Mouse (Mus musculus) hindbrain, embryonic 12.5 days (tissue): Measurements from ENCODE around the gene Zkscan16. TPM values are rescaled to one million over a fixed set of nuclear protein-coding genes. Genes with fewer than 3 reads are reported as not detected.

Source experiments
- ATAC-seq: fragments of 200-750 bp; cut with Nextera tagmentation; 2 replicates; pipeline ENCODE4 v1.8.0; 2017; ENCODE audit warnings: moderate TSS enrichment; ENCODE audit not compliant: low FRiP score
- H3K27ac ChIP-seq: fragments of 300-500 bp; sonication (generic); 2 replicates; pipeline ENCODE4 v1.5.1; 2016; ENCODE audit warnings: mild to moderate bottlenecking
- H3K27me3 ChIP-seq: fragments of 300-500 bp; sonication (generic); 2 replicates; pipeline ENCODE4 v1.6.1; 2016; ENCODE audit warnings: mild to moderate bottlenecking
- H3K36me3 ChIP-seq: fragments of 300-500 bp; sonication (generic); 2 replicates; pipeline ENCODE4 v1.6.1; 2016; ENCODE audit warnings: mild to moderate bottlenecking
- H3K4me1 ChIP-seq: fragments of 300-500 bp; sonication (generic); 2 replicates; pipeline ENCODE4 v1.6.1; 2016
- H3K4me2 ChIP-seq: fragments of 300-500 bp; sonication (generic); replicated peaks from 2 replicates; pipeline ENCODE4 v1.6.1; 2016; ENCODE audit warnings: mild to moderate bottlenecking
- H3K4me3 ChIP-seq: fragments of 300-500 bp; sonication (generic); 2 replicates; pipeline ENCODE4 v1.5.1; 2016; ENCODE audit warnings: mild to moderate bottlenecking
- H3K9ac ChIP-seq: fragments of 300-500 bp; sonication (generic); 2 replicates; pipeline ENCODE4 v1.6.1; 2016; ENCODE audit warnings: mild to moderate bottlenecking, moderate library complexity
- H3K9me3 ChIP-seq: fragments of 300-500 bp; sonication (generic); replicated peaks from 2 replicates; pipeline ENCODE4 v1.6.1; 2016; ENCODE audit warnings: mild to moderate bottlenecking
- WGBS: fragments of 180-500 bp; shearing (Covaris S2); methylation state at CpG from one replicate; pipeline ENCODE4 v1.1.7; 2016; 5-methylcytosine and 5-hydroxymethylcytosine counted together
- polyA plus RNA-seq: library from polyadenylated mRNA; unstranded; fragments of >200 nt; fragmentation: Nextera tagmentation; extraction: Ambion mirVana; gene quantifications from 2 replicates; pipeline ENCODE4 v1.2.1, GENCODE M21; 2016

Zkscan16 gene
- polyA plus RNA-seq, 1 experiment from 2014 or later = 1.1 TPM

DNA sequence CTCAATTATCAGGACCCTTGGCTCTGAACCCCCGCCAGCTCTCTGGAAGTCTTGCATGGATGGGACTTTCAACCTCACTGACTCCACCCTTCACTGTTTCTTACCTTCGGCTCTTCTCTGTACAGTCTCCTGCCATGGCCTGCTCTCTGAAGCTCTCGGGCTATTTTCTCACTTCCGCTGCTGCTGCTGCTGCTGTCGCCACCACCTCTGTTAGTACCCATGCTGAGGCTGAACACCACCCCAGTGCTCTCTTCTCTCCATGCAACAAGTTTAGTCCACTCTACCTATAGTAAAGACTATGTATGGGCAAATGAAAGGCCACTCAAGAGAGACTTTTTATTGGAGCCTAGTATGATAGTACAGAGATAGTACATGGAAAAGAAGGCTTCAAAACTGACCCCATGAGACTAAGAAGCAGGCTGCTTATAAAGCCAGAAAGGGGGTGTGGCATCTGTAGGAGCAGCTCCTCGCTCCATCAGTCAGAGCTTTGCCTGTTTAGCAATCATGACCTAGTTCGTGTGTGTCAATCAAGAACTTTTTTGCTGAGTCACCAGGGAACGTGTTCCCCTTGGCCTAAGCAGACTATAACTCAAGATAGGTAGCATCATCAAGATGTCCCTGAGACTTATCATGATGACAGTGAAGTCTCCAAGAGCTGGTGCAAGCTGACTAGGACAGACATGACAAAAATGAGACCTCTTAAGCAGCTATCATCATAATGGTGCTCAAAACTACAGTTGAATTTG, 28.2 kb upstream of the Zkscan16 start:
- WGBS = 74% methylated on average over 8 of the region's 8 CpGs
- Histone ChIP-seq H3K27ac (no peak overlapping the region), H3K9ac (no peak overlapping the region), H3K27me3 (no peaks in the 10 kb centered on the region), H3K9me3 (no peaks in the 10 kb centered on the region), H3K4me1 (peaks cover 7% of the 10 kb centered on the region), H3K4me3 (no peak overlapping the region), H3K4me2 (no peak overlapping the region), H3K36me3 (no peaks in the 10 kb centered on the region)
- no peak for ATAC-seq

DNA sequence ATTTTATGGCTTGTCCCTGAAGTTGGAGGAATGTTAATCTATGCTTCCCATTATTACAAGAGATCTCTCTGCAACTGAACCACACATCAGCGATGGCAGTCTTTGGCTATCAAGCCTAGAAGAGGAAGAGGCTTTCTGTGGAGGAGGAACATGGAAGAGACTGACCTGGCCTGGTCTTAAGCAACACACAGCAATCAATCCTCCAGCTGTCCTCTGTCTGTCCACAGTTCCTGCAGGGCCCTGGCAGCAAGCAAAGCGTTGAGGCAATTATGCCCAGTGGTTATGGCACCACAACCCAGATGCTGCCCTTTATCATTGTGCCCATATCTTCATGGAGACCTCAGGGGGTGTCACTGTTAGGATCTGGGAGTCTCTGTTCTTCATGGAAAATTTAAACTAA, 19.5 kb upstream of the Zkscan16 start:
- ATAC-seq = no peak
- H3K4me3 ChIP-seq = no peak overlapping the region
- H3K4me1 ChIP-seq = no peaks in the 10 kb centered on the region
- H3K9ac ChIP-seq = no peak overlapping the region
- 89% methylated on average over 2 of the region's 2 CpGs for WGBS
- 0 out of 2 replicates have a peak, but pooled peaks cover 2% of the 10 kb centered on the region for H3K27me3 ChIP-seq
- no peak overlapping the region for H3K4me2 ChIP-seq
- H3K36me3 ChIP-seq = no peaks in the 10 kb centered on the region
- H3K27ac ChIP-seq = no peak overlapping the region
- peaks cover 6% of the 10 kb centered on the region; the same call in 1 of the 2 replicates for H3K9me3 ChIP-seq

DNA sequence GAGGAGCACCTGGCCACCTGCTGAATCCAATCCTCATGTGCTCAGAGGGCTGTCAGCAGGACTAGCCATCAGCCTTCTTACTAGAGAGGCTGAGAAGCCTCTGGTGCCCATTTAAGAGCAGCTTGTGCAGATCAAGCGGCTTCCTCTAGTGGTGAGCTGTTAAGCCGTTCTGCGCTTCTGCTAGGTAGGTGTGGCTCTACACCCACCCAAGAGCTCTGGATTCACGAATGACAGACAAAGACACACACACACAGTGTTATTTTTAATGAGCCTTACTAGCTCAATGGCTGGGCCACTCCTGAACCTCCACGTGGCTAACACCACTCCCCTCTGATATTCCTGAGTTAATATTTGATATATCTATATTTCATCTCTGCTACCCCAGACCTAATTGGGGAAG, 17.8 kb upstream of the Zkscan16 start:
- H3K27ac ChIP-seq = no peak overlapping the region
- ATAC-seq = no peak
- no peak overlapping the region for H3K4me2 ChIP-seq
- no peaks in the 10 kb centered on the region for H3K4me1 ChIP-seq
- H3K9ac ChIP-seq = no peak overlapping the region
- H3K27me3 ChIP-seq = 0 out of 2 replicates have a peak, but pooled peaks cover 2% of the 10 kb centered on the region
- WGBS = 55% methylated on average over 5 of the region's 5 CpGs
- H3K9me3 ChIP-seq = peaks cover 6% of the 10 kb centered on the region; the same call in 1 of the 2 replicates
- no peaks in the 10 kb centered on the region for H3K36me3 ChIP-seq
- no peak overlapping the region for H3K4me3 ChIP-seq

- no peak overlapping the region for H3K4me3 ChIP-seq
- H3K4me2 ChIP-seq = no peak overlapping the region
- WGBS = 43% methylated on average over 2 of the region's 2 CpGs
- H3K9me3 ChIP-seq = peaks cover 6% of the 10 kb centered on the region; the same call in 1 of the 2 replicates
- no peak overlapping the region for H3K27ac ChIP-seq
- H3K4me1 ChIP-seq = no peaks in the 10 kb centered on the region
- H3K9ac ChIP-seq = no peak overlapping the region
- 0 out of 2 replicates have a peak, but pooled peaks cover 2% of the 10 kb centered on the region for H3K27me3 ChIP-seq
- no peaks in the 10 kb centered on the region for H3K36me3 ChIP-seq
- no peak for ATAC-seq
These were observed 17.3 kb upstream of the Zkscan16 start for GRCm38 (mm10) chr4:58926120-58926519.

DNA sequence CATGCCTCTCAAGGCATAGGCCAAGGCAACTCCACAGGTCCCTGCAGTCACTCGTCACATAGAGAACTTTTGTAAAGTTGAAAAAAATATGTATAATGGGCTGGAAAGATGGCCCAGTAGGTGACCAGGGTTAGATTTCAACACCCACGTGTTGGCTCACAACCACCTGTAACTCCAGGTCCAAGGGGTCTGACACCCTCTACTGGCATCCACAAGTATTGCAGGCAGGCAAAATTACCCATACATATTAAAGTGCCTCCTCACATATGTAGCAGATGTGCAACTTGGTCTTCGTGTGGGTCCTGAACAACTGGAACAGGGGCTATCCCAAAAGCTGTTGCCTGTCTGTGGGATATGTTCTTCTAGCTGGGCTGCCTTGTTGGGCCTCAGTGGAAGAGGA, 15.8 kb upstream of the Zkscan16 start:
- Histone ChIP-seq H3K9ac (no peak overlapping the region), H3K36me3 (no peaks in the 10 kb centered on the region), H3K4me3 (no peak overlapping the region), H3K4me2 (no peak overlapping the region), H3K4me1 (no peaks in the 10 kb centered on the region), H3K27me3 (0 out of 2 replicates have a peak, but pooled peaks cover 2% of the 10 kb centered on the region), H3K27ac (no peak overlapping the region), H3K9me3 (peaks cover 6% of the 10 kb centered on the region; the same call in 1 of the 2 replicates)
- 66% methylated on average over 3 of the region's 3 CpGs for WGBS
- ATAC-seq = no peak

DNA sequence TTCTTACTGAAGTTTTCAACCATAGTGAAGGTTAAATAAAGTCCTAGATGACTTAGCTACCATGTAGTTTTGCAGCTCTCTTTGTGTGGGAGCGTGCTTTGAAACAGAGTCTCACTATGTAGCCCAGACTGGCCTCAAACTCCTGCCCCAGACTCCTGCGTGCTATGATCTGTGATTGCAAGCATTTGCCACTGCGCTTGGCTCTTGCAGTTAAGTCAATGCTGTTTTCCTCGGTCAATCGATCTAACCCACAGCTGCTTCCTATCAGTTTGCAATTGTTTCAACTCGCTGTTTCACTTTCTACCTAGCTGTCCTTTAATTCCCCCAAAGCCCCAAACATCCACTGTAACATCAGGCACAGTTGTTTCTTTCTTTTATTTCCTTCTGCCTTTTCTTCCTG, 10.9 kb upstream of the Zkscan16 start:
- 86% methylated on average over 6 of the region's 6 CpGs for WGBS
- Histone ChIP-seq H3K27me3 (no peaks in the 10 kb centered on the region), H3K4me2 (no peak overlapping the region), H3K36me3 (no peaks in the 10 kb centered on the region), H3K9ac (no peak overlapping the region), H3K4me3 (no peak overlapping the region), H3K4me1 (no peaks in the 10 kb centered on the region), H3K27ac (no peak overlapping the region), H3K9me3 (no peaks in the 10 kb centered on the region; the same call in 1 of the 2 replicates)
- ATAC-seq = no peak

DNA sequence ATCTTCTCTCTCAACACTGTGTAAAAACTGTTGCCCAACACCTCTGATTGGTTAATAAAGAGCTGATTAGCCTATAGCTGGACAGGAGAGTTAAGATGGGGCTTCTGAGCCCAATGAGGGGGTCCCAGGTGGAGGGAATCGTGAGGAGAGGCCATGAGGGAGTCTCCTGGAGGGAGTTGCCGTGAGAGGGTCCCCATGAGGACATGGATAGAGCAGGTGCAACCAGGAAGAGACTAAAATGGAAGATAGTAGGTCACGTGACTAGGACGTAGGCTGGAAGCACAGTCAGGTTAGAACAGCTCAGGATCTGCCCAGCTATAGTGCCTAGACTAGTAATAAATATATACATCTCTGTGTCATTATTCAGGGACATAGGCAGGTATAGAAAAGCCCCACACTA, 9.1 kb upstream of the Zkscan16 start:
- ATAC-seq = no peak
- WGBS = 82% methylated on average over 4 of the region's 4 CpGs

DNA sequence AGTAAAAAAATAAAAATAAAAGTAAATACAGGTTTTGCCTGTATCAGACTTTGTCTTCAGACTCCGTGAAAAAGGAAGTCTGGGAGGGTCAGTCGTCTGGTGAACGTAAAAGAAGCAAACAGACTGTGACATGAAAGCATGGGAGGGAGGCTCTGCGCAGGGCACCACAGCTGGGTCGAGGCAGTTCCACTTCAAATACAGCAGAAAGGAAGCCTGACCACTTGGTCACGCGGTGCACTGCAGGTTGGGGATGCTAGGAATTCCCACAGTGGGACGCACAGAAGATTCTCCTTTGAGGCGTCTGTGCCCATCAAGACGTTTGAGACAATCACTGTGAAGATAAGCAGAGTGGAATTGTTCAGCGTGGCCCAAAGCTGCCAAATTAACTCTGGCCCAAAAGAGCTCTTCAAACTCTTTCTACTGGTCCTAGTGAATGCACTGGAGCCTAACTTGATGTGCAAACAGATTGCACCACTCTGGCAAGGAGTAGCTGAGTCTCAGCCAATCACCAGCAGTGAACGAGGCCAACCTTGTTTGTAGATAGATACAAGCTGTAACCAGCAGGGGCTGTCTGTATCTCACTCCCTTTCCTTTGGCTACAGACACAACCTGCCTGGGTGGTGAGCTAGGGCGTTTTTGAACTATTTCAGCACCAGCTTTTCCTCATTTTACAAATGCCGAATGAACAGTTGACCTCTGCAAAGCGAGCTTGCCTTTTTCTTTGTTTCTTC, 8.5 kb upstream of the Zkscan16 start:
- no peak overlapping the region for H3K4me3 ChIP-seq
- no peaks in the 10 kb centered on the region; the same call in 1 of the 2 replicates for H3K9me3 ChIP-seq
- no peak overlapping the region for H3K4me2 ChIP-seq
- no peak overlapping the region for H3K9ac ChIP-seq
- H3K4me1 ChIP-seq = no peaks in the 10 kb centered on the region
- no peaks in the 10 kb centered on the region for H3K27me3 ChIP-seq
- no peak overlapping the region for H3K27ac ChIP-seq
- 44% methylated on average over 15 of the region's 15 CpGs for WGBS
- no peak for ATAC-seq
- H3K36me3 ChIP-seq = no peaks in the 10 kb centered on the region

More for the DNA sequence above, 9.1 kb upstream of the Zkscan16 start:
- Histone ChIP-seq H3K27ac (no peak overlapping the region), H3K27me3 (no peaks in the 10 kb centered on the region), H3K4me1 (no peaks in the 10 kb centered on the region), H3K9me3 (no peaks in the 10 kb centered on the region; the same call in 1 of the 2 replicates), H3K36me3 (no peaks in the 10 kb centered on the region), H3K4me2 (no peak overlapping the region), H3K4me3 (no peak overlapping the region), H3K9ac (no peak overlapping the region)

DNA sequence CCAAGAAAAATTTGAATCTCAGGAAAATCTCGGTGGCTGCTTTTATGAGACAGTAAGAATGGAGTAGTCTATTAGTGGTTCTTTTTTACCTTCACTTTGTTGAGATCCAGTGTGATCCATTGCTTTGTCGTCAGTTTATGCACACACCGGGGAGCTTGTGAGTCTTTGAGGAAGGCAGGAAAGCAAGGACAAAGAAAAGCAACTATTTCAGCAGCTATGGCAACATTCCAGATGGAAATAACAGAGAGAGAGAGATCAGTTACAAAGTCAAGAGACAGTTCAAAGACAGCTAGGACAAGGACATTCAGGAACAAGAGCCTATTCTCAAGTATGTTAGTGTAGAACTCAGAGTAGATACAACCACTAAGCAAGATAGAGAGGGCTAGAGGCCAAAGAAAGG, 7.6 kb upstream of the Zkscan16 start:
- no peak overlapping the region for H3K4me3 ChIP-seq
- H3K9me3 ChIP-seq = no peaks in the 10 kb centered on the region; the same call in 1 of the 2 replicates
- no peaks in the 10 kb centered on the region for H3K36me3 ChIP-seq
- H3K9ac ChIP-seq = no peak overlapping the region
- no peaks in the 10 kb centered on the region for H3K27me3 ChIP-seq
- H3K4me1 ChIP-seq = no peaks in the 10 kb centered on the region
- ATAC-seq = no peak
- H3K4me2 ChIP-seq = no peak overlapping the region
- no peak overlapping the region for H3K27ac ChIP-seq
- 46% methylated on average over 3 of the region's 3 CpGs for WGBS

- H3K27me3 ChIP-seq = no peaks in the 10 kb centered on the region
- no peak for ATAC-seq
- H3K36me3 ChIP-seq = no peaks in the 10 kb centered on the region
- H3K4me3 ChIP-seq = no peak overlapping the region
- H3K27ac ChIP-seq = no peak overlapping the region
- H3K4me1 ChIP-seq = peaks cover 11% of the 10 kb centered on the region
- H3K9ac ChIP-seq = no peak overlapping the region
- no peaks in the 10 kb centered on the region for H3K9me3 ChIP-seq
- no peak overlapping the region for H3K4me2 ChIP-seq
These were observed 1.8 kb upstream of the Zkscan16 start for GRCm38 (mm10) chr4:58941638-58942037.

DNA sequence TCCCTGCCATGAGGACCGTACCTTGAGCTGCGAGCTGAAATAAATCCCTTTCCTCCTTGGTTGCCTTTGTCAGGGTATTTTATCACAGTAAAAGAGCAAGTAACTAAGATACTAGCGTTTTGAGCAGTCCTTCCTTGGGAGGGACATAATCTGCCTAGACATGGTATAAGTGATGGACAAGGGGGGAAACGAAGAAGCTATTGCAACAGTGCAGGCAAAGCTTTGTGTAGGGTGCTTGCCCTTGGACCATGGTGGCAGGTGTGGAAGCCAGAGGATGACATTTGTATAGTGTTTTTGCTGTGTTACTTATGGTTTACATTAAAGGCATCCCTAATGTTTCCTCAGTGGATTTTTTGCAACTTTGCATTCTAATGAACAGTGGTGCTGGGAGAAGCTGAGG, 486 bp upstream of the Zkscan16 start:
- 86% methylated on average over 4 of the region's 4 CpGs for WGBS
- no peak overlapping the region for H3K27ac ChIP-seq
- ATAC-seq = peak; percentile 57; the same call in 1 of the 2 replicates

DNA sequence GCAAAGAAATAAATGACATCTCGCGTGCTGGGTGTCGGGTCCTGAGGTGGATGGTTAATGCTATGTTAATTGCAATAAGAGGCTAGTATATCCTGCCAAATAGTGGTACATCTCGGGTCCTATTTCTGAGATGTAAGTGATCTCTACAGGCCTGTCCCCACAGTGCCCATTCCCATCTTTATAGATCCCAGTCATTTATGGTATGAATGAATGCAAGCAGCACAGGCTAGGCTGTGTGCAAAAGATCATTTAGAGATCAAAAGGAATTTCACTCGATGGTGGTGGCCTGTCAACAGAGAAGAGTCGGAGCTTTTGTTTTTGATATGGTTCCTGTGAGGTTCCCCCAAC, 752 bp downstream of the Zkscan16 start:
- peak overlapping the region; percentile 87 for H3K4me2 ChIP-seq
- H3K9ac ChIP-seq = 0 out of 2 replicates have a peak overlapping the region, but pooled peaks have one; percentile 77
- peak; percentile 21; the same call in 1 of the 2 replicates for ATAC-seq
- no peak overlapping the region for H3K27ac ChIP-seq
- H3K4me1 ChIP-seq = peaks cover 11% of the 10 kb centered on the region
- no peaks in the 10 kb centered on the region for H3K9me3 ChIP-seq
- WGBS = 20% methylated on average over 6 of the region's 6 CpGs
- no peaks in the 10 kb centered on the region for H3K27me3 ChIP-seq
- H3K36me3 ChIP-seq = no peaks in the 10 kb centered on the region
- peak overlapping the region; percentile 75 for H3K4me3 ChIP-seq

More for the DNA sequence above, 486 bp upstream of the Zkscan16 start:
- Histone ChIP-seq H3K4me2 (peak overlapping the region; percentile 87), H3K36me3 (no peaks in the 10 kb centered on the region), H3K4me3 (peak overlapping the region; percentile 75; the same call in 1 of the 2 replicates), H3K27me3 (no peaks in the 10 kb centered on the region), H3K4me1 (peaks cover 11% of the 10 kb centered on the region), H3K9ac (peak overlapping the region; percentile 77), H3K9me3 (no peaks in the 10 kb centered on the region)
